Mouse (Mus musculus) brain, embryonic 14.5 days (tissue): ENCODE results near the gene Medag.

ENCODE experiments used
- CTCF ChIP-seq: fragments of 200-500 bp; IDR thresholded peaks from 2 replicates; pipeline ENCODE4 v1.5.1; 2012; ENCODE audit warnings: inconsistent platforms, mild to moderate bottlenecking, moderate library complexity, borderline replicate concordance; ENCODE audit not compliant: insufficient read depth, insufficient read length; ENCODE audit errors: extremely low read depth
- POLR2A ChIP-seq: fragments of 200-500 bp; IDR thresholded peaks from 2 replicates; pipeline ENCODE4 v1.6.1; 2012; ENCODE audit warnings: mild to moderate bottlenecking, inconsistent platforms, borderline replicate concordance; ENCODE audit not compliant: poor library complexity, insufficient read depth, insufficient read length, severe bottlenecking; ENCODE audit errors: extremely low read depth

DNA sequence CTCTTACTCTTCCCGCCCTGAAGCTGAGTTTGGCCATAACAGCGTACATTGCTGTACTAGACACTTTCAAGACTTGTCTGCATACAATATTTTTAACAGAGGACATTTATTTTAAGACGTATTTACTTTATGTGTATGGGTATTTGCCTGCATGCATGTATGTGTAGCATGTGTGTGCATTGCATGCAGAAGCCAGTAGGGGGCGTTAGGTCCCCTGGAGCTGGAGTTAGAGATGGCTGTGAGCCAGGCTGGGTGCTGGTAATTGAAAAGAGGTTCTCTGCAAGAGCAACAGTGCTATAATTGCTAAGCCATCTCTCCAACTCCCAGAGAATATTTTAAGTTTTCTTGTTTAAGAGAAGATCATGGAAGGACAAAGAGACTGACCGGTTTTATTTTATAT lies 6.8 kb upstream of the Medag start:
- TF ChIP-seq CTCF: no peak
- TF ChIP-seq POLR2A: no peak
